Mouse (Mus musculus) kidney, embryonic 14.5 days (tissue): ENCODE measurements around the gene Abl1. TPM values are rescaled to one million over a fixed set of nuclear protein-coding genes. Genes with fewer than 3 reads are reported as not detected.

Experiments used
- ATAC-seq: fragments of 200-750 bp; cut with Nextera tagmentation; 2 replicates; pipeline ENCODE4 v1.8.0; 2017; ENCODE audit warnings: moderate number of reproducible peaks, mild to moderate bottlenecking, moderate TSS enrichment, moderate library complexity; ENCODE audit not compliant: low FRiP score, low TSS enrichment
- H3K27ac ChIP-seq: fragments of 300-500 bp; sonication (generic); 2 replicates; pipeline ENCODE4 v1.5.1; 2014; ENCODE audit warnings: low read depth, mild to moderate bottlenecking, low read length, moderate library complexity, mixed read lengths
- H3K27me3 ChIP-seq: fragments of 300-500 bp; sonication (generic); 2 replicates; pipeline ENCODE4 v1.6.1; 2014; ENCODE audit warnings: mild to moderate bottlenecking, low read length; ENCODE audit not compliant: control insufficient read depth, insufficient read depth
- H3K36me3 ChIP-seq: fragments of 300-500 bp; sonication (generic); 2 replicates; pipeline ENCODE4 v1.6.1; 2014; ENCODE audit warnings: low read length, mixed read lengths; ENCODE audit not compliant: control insufficient read depth, insufficient read depth
- H3K4me1 ChIP-seq: fragments of 300-500 bp; sonication (generic); 2 replicates; pipeline ENCODE4 v1.6.1; 2014; ENCODE audit warnings: low read length, mixed read lengths; ENCODE audit not compliant: control insufficient read depth, insufficient read depth
- H3K4me2 ChIP-seq: fragments of 300-500 bp; sonication (generic); replicated peaks from 2 replicates; pipeline ENCODE4 v1.6.1; 2014; ENCODE audit warnings: low read depth, mild to moderate bottlenecking, low read length
- H3K4me3 ChIP-seq: fragments of 300-500 bp; sonication (generic); 2 replicates; pipeline ENCODE4 v1.5.1; 2014; ENCODE audit warnings: mild to moderate bottlenecking, low read length
- H3K9ac ChIP-seq: fragments of 300-500 bp; sonication (generic); 2 replicates; pipeline ENCODE4 v1.6.1; 2014; ENCODE audit warnings: low read depth, mild to moderate bottlenecking, low read length, moderate library complexity
- H3K9me3 ChIP-seq: fragments of 300-500 bp; sonication (generic); 2 replicates; pipeline ENCODE4 v1.6.1; 2016; ENCODE audit warnings: low read length; ENCODE audit not compliant: control insufficient read depth
- WGBS: fragments of 180-500 bp; shearing (Covaris S2); extraction: QIAGEN DNeasy Blood & Tissue Kit; methylation state at CpG from one replicate; pipeline ENCODE4 v1.1.7; 2014; 5-methylcytosine and 5-hydroxymethylcytosine counted together
- polyA plus RNA-seq: library from polyadenylated mRNA; unstranded; fragments of >200 nt; fragmentation: Nextera tagmentation; extraction: Ambion mirVana; gene quantifications from 2 replicates; pipeline ENCODE4 v1.2.1, GENCODE M21; 2014

The Abl1 gene
- polyA plus RNA-seq, 1 experiment from 2014 or later = 54.6 TPM

DNA sequence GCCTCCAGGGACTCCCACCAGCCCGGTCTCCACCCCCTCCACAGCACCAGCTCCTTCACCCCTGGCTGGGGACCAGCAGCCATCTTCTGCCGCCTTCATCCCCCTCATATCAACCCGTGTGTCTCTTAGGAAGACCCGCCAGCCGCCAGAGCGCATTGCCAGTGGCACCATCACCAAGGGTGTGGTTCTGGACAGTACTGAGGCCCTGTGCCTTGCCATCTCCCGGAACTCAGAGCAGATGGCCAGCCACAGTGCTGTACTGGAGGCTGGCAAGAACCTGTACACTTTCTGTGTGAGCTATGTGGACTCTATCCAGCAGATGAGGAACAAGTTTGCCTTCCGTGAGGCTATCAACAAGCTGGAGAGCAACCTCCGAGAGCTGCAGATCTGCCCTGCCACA, 113.2 kb downstream of the Abl1 start:
- Histone ChIP-seq H3K27ac (no peak overlapping the region), H3K27me3 (no peaks in the 10 kb centered on the region), H3K4me2 (no peak overlapping the region), H3K9ac (no peak overlapping the region), H3K36me3 (peaks cover 87% of the 10 kb centered on the region), H3K4me3 (no peak overlapping the region), H3K9me3 (no peaks in the 10 kb centered on the region), H3K4me1 (peaks cover 9% of the 10 kb centered on the region; the same call in 1 of the 2 replicates)
- WGBS = 92% methylated on average over 9 of the region's 9 CpGs
- ATAC-seq = no peak

DNA sequence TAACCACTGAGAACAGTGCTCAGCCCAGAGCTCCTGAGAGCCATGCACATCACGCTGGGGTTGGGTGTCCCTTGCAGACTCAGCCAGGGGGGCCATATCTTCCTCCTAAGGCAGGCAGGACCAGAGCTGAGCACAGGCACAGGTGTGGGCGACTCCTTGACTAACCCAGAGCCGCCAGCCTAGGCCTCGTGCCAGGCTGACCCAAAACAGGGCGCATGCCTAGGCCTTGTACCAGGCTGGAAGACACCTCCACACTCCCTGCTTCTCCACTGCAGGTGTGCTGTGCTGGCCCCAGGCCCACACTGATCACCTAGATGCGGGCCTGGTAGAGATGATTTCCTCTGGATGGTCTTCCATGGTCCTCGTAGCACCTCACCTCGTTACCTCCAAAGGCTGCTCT, 114.6 kb downstream of the Abl1 start:
- no peak for ATAC-seq
- Histone ChIP-seq H3K4me1 (peaks cover 9% of the 10 kb centered on the region; the same call in 1 of the 2 replicates), H3K4me3 (no peak overlapping the region), H3K27me3 (no peaks in the 10 kb centered on the region), H3K27ac (no peak overlapping the region), H3K4me2 (no peak overlapping the region), H3K9me3 (no peaks in the 10 kb centered on the region), H3K36me3 (peaks cover 74% of the 10 kb centered on the region), H3K9ac (no peak overlapping the region)
- 89% methylated on average over 8 of the region's 8 CpGs for WGBS

DNA sequence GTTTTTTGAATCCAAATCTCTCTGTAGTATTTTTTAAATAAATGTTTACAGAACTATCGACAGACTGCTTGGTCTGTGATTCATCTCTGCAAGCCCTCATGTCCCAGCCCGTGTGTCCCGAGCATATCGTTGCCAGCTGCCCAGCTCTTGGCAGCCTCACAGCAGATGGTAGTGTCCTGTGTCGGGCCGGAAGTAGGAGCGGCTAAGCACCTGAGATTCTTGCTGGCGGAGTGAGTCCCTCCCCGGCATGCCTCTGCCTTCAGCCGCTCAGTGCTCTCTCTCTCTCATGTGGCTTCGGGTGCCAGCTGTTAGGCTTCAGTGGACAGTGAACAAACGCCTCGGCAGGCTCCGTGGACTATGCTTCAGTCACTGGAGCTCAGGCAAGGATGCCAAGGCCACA, 115.3 kb downstream of the Abl1 start:
- Histone ChIP-seq H3K4me2 (no peak overlapping the region), H3K36me3 (peaks cover 67% of the 10 kb centered on the region), H3K4me1 (peaks cover 11% of the 10 kb centered on the region), H3K4me3 (no peak overlapping the region), H3K27ac (no peak overlapping the region), H3K9me3 (no peaks in the 10 kb centered on the region), H3K27me3 (no peaks in the 10 kb centered on the region), H3K9ac (no peak overlapping the region)
- ATAC-seq = peak; percentile 13; the same call in 1 of the 2 replicates
- WGBS = 62% methylated on average over 14 of the region's 14 CpGs

DNA sequence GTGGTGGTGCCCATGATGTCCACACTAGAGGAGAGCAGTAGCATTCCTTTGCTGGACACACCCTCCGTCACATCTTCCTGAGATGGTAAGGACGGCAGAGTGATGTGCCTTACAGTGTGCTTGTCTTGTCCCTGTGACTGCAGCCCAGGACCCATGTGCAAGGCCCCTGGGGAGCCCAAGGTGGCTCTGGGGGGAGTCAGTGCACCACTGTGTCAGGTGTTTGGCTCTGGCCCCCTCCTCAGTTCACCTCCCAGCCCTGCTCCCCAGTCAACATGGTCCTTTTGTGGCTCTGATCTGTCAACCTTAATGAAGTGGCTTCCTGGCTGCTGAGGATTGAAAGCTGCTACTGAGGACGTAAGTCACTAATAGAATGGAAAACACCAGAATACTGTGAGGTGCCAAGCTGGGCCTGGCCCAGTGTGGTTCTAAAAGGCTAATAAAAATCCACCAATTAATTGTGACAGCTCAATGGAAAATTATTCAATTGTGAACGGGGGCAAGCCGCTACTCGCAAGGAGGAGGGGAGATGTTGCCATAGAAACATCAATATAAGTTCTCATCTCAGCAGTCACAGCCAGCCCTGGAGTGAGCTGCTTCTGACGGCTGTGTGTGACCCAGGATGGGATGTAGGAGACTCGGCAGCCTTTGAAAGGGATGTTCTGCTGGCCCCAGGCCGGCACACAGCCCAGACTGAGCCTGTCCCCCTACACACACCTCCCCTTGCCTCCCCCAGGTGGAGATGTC, 118.6 kb downstream of the Abl1 start:
- peaks cover 24% of the 10 kb centered on the region for H3K4me1 ChIP-seq
- WGBS = 40% methylated on average over 9 of the region's 9 CpGs
- H3K9ac ChIP-seq = no peak overlapping the region
- H3K9me3 ChIP-seq = no peaks in the 10 kb centered on the region
- no peaks in the 10 kb centered on the region for H3K27me3 ChIP-seq
- H3K27ac ChIP-seq = peak overlapping the region; percentile 17; the same call in 1 of the 2 replicates
- ATAC-seq = no peak
- H3K36me3 ChIP-seq = peaks cover 34% of the 10 kb centered on the region
- no peak overlapping the region for H3K4me3 ChIP-seq
- no peak overlapping the region for H3K4me2 ChIP-seq

GRCm38 (mm10) chr2:31808410-31809357, 120.5 kb downstream of the Abl1 start:
- Histone ChIP-seq H3K4me2 (no peak overlapping the region), H3K4me1 (peaks cover 19% of the 10 kb centered on the region), H3K36me3 (peaks cover 16% of the 10 kb centered on the region), H3K9me3 (no peaks in the 10 kb centered on the region), H3K27me3 (no peaks in the 10 kb centered on the region), H3K27ac (0 out of 2 replicates have a peak overlapping the region, but pooled peaks have one; percentile 11), H3K4me3 (no peak overlapping the region), H3K9ac (peak overlapping the region; percentile 23; the same call in 1 of the 2 replicates)
- WGBS = 35% methylated on average over 28 of the region's 28 CpGs
- no peak for ATAC-seq

DNA sequence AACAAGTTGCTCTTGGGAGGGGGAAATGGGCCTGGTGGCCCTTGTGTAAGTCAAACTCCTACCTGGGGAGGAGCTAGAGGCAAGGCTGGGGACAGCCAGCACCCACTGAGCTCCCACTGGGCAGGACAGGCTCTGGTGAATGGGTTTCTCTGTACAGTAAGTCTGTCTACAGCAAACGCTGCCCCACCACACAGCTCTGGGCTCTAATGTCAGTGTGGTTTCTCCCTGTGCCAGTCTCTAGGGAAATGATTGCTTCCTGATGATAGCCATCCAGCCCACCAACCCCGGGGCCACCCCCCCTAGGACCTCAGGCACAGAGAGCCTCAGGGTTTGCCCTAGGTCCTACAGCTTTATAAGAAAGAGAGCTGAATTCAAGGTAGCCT, 121.2 kb downstream of the Abl1 start:
- Histone ChIP-seq H3K27ac (no peak overlapping the region), H3K36me3 (peaks cover 9% of the 10 kb centered on the region; the same call in 1 of the 2 replicates), H3K4me3 (no peak overlapping the region), H3K4me1 (peaks cover 16% of the 10 kb centered on the region), H3K4me2 (no peak overlapping the region), H3K9ac (no peak overlapping the region; the same call in 1 of the 2 replicates), H3K9me3 (no peaks in the 10 kb centered on the region), H3K27me3 (no peaks in the 10 kb centered on the region)
- WGBS = 44% methylated on average over 2 of the region's 2 CpGs
- ATAC-seq = no peak

GRCm38 (mm10) chr2:31810444-31810843, 122.3 kb downstream of the Abl1 start, which contains the start of gene Qrfp:
Gene Qrfp (minus strand): TSS chr2:31810580.
- no peaks in the 10 kb centered on the region for H3K9me3 ChIP-seq
- no peaks in the 10 kb centered on the region for H3K27me3 ChIP-seq
- H3K27ac ChIP-seq = no peak within 1 kb of the TSS
- 0 out of 2 replicates have a peak, but pooled peaks cover 4% of the 10 kb centered on the region for H3K36me3 ChIP-seq
- 56% methylated on average over 12 of the region's 12 CpGs for WGBS
- H3K4me3 ChIP-seq = no peak within 1 kb of the TSS
- H3K4me2 ChIP-seq = no peak within 1 kb of the TSS
- peaks cover 16% of the 10 kb centered on the region for H3K4me1 ChIP-seq
- ATAC-seq = no peak
- no peak within 1 kb of the TSS for H3K9ac ChIP-seq

- H3K4me1 ChIP-seq = peaks cover 16% of the 10 kb centered on the region
- WGBS = 88% methylated on average over 14 of the region's 14 CpGs
- H3K4me2 ChIP-seq = no peak overlapping the region
- H3K9me3 ChIP-seq = no peaks in the 10 kb centered on the region
- H3K36me3 ChIP-seq = 0 out of 2 replicates have a peak, but pooled peaks cover 2% of the 10 kb centered on the region
- no peak overlapping the region for H3K9ac ChIP-seq
- ATAC-seq = no peak
- no peak overlapping the region for H3K27ac ChIP-seq
- no peak overlapping the region for H3K4me3 ChIP-seq
- H3K27me3 ChIP-seq = no peaks in the 10 kb centered on the region
Measured at GRCm38 (mm10) chr2:31811086-31811958, 123.1 kb downstream of the Abl1 start.
